26 mouse cellular contexts compared by ENCODE assay signal in genomic region chr1:84742156-84742555, GRCm38 (mm10). TPM values are rescaled to one million over a fixed set of nuclear protein-coding genes. Genes with fewer than 3 reads are reported as not detected.
"Had no signal": no experiment of that assay in that cellular context is flagged by ENCODE, and none has a peak within 500 bp of the region (broad histone marks: within the 10 kb centered on the region; RNA-seq: fewer than 3 reads in every experiment).

No protein-coding gene starts in this region.

- H3K27me3 ChIP-seq: heart, embryonic 13.5 days; heart, embryonic 15.5 days; hindbrain, embryonic 13.5 days; hindbrain, embryonic 15.5 days; kidney, embryonic 15.5 days; limb, embryonic 13.5 days; limb, embryonic 15.5 days; liver, embryonic 12.5 days had no signal

- DNase-seq: gastrocnemius, adult 2 months; gastrocnemius, postnatal 10 days; gastrocnemius, postnatal 25 days; heart, adult 18-20 months; heart, postnatal 14 days; heart, postnatal 36 days; kidney, adult 11 months; kidney, adult 2 months; kidney, adult 9 months; kidney, postnatal 14 days; kidney, postnatal 36 days; layer of hippocampus, adult 9-11 months; layer of hippocampus, postnatal 36 days; left cerebral cortex, postnatal 4 days had no signal

- H3K4me1 ChIP-seq: heart, embryonic 13.5 days; heart, embryonic 15.5 days; hindbrain, embryonic 13.5 days; hindbrain, embryonic 15.5 days; kidney, embryonic 15.5 days; limb, embryonic 13.5 days; limb, embryonic 15.5 days; liver, embryonic 12.5 days had no signal

- ATAC-seq: hindbrain, postnatal 0 days; intestine, embryonic 16.5 days; liver, embryonic 12.5 days had no signal

- H3K27ac ChIP-seq: gastrocnemius, adult 2 months; heart, embryonic 13.5 days; heart, embryonic 15.5 days; hindbrain, embryonic 13.5 days; hindbrain, embryonic 15.5 days; hindbrain, postnatal 0 days; kidney, embryonic 15.5 days; kidney, postnatal 0 days; limb, embryonic 13.5 days; limb, embryonic 15.5 days; liver, embryonic 12.5 days had no signal

- H3K9me3 ChIP-seq: heart, embryonic 13.5 days; heart, embryonic 15.5 days; hindbrain, embryonic 13.5 days; hindbrain, embryonic 15.5 days; kidney, embryonic 15.5 days; limb, embryonic 13.5 days; limb, embryonic 15.5 days; liver, embryonic 12.5 days had no signal

- H3K4me3 ChIP-seq: gastrocnemius, adult 2 months; heart, embryonic 13.5 days; heart, embryonic 15.5 days; hindbrain, embryonic 13.5 days; hindbrain, embryonic 15.5 days; kidney, embryonic 15.5 days; limb, embryonic 13.5 days; limb, embryonic 15.5 days; liver, embryonic 12.5 days had no signal

RNA-seq across cellular contexts. Expression of gene Dner, which starts 46.1 kb away (rescaled TPM):
- polyA plus RNA-seq: liver, adult 2 months had no signal
